Mouse (Mus musculus): ENCODE results near the gene Rere. TPM values are rescaled to one million over a fixed set of nuclear protein-coding genes. Genes with fewer than 3 reads are reported as not detected.

Rere gene
- total RNA-seq, 1 experiment: 21.7 TPM

DNA sequence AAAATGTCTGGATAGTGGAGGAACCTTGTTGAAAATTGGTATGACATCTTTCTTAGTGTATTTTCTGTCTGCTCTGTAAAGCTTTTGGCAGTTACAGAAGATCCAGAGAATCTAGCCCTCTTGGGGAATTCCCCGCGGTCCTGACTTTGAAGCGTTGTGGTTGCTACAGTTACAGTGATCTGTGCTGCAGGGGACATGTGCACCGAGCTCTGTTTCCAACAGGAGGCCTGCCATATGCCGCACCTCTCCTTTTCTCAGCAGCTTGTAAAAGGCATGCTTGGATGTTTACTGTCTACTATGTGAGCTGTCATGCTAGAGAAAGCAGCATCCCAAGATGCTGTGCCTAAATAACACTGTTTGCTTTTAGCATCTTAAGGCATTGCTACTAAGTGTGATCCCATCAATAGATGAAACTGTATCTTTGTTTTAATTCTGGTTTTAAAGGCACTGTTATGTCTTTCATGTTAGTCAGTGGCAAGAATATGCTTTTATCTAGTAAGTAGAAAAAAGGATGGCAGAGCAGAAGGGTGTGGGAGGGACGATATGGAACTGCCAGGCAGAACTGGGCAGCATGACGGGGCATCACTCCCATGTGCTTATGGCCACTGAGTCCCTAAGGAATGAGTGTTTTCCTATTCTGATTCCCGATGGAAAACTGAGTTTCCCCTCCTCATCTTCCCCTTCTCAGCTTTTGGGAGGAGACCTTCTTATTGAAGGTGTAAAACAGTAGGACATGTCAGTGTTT is 57.6 kb downstream of the Rere start:
- Histone ChIP-seq H3K36me3 (ENCODE audit: control insufficient read depth, insufficient read depth, low read length, poor library complexity, severe bottlenecking) (no peaks in the 10 kb centered on the region), H3K4me3 (ENCODE audit: insufficient read depth in 1 of 2, low read depth in 1 of 2, low read length in 2 of 2, poor library complexity in 1 of 2, severe bottlenecking in 1 of 2) (no peak overlapping the region), H3K27ac (ENCODE audit: insufficient read depth, low read depth, low read length, poor library complexity, severe bottlenecking) (no peak overlapping the region), H3K9me3 (ENCODE audit: control insufficient read depth, insufficient read depth, low read depth, low read length) (no peaks in the 10 kb centered on the region), H3K9ac (ENCODE audit: insufficient read depth, low read depth, low read length, poor library complexity, severe bottlenecking) (no peak overlapping the region), H3K4me1 (ENCODE audit: control insufficient read depth in 2 of 2, insufficient read depth in 2 of 2, low read length in 2 of 2, poor library complexity in 1 of 2) (peaks cover 0 to 8% of the 10 kb centered on the region in 2 experiments; a peak in 2 of 4 replicates)
- TF ChIP-seq ZNF384 (IDR thresholded peaks at IDR 0.05; ENCODE audit: low read depth, low read length) (no peak), HCFC1 (IDR thresholded peaks at IDR 0.05; ENCODE audit: borderline replicate concordance, insufficient read depth, low read length) (no peak), ZC3H11A (IDR thresholded peaks at IDR 0.05; ENCODE audit: borderline replicate concordance, low read depth, low read length) (no peak), CHD2 (IDR thresholded peaks at IDR 0.05; ENCODE audit: low read depth, low read length) (no peak), MAFK (IDR thresholded peaks at IDR 0.05; ENCODE audit: insufficient read depth, low read depth, low read length) (no peak)
- no peak for DNase-seq (ENCODE audit: low read depth, low spot score)
- in situ Hi-C loops (cut with MboI; ENCODE audit: low sequenced_read_pairs in 2 of 2, unreplicated experiment in 2 of 2): no loop called here

GRCm38 (mm10) chr4:150340796-150341525 is 59.5 kb downstream of the Rere start:
- no peak for TF ChIP-seq CHD2 (IDR thresholded peaks at IDR 0.05; ENCODE audit: low read depth, low read length)
- TF ChIP-seq ZNF384 (IDR thresholded peaks at IDR 0.05; ENCODE audit: low read depth, low read length): no peak
- H3K4me1 ChIP-seq (ENCODE audit: control insufficient read depth in 2 of 2, insufficient read depth in 2 of 2, low read length in 2 of 2, poor library complexity in 1 of 2): peaks cover 0 to 9% of the 10 kb centered on the region in 2 experiments; a peak in 2 of 4 replicates
- no peak overlapping the region for H3K9ac ChIP-seq (ENCODE audit: insufficient read depth, low read depth, low read length, poor library complexity, severe bottlenecking)
- no peaks in the 10 kb centered on the region for H3K36me3 ChIP-seq (ENCODE audit: control insufficient read depth, insufficient read depth, low read length, poor library complexity, severe bottlenecking)
- H3K27ac ChIP-seq (ENCODE audit: insufficient read depth, low read depth, low read length, poor library complexity, severe bottlenecking): no peak overlapping the region
- H3K9me3 ChIP-seq (ENCODE audit: control insufficient read depth, insufficient read depth, low read depth, low read length): no peaks in the 10 kb centered on the region
- no peak overlapping the region for H3K4me3 ChIP-seq (ENCODE audit: insufficient read depth in 1 of 2, low read depth in 1 of 2, low read length in 2 of 2, poor library complexity in 1 of 2, severe bottlenecking in 1 of 2)
- in situ Hi-C loops (cut with MboI; ENCODE audit: low sequenced_read_pairs in 2 of 2, unreplicated experiment in 2 of 2): loop anchor here in 1 of 2 experiments (10.0 kb wide), 1 partner anchor 124 kb away; no protein-coding TSS in a partner anchor
- no peak for DNase-seq (ENCODE audit: low read depth, low spot score)

DNA sequence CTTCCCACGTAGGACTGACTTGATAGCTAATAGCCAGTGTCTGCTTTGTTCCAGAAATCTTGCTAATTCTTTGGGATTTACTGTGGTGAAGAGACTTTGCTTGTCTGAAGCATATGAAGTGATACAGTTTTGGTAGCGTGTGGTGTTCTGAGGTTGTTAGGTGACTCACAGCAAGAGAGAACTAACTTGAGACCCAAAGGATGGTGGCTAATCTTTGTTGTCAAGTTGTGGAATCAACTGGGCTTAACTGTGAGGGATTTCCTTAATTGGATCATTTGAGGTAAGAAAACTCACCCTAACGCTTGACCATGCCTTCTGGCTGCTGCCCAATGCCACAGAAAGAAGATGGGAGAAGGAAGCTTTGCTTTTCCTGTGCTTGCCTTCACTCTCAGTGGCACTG is 63.1 kb downstream of the Rere start:
- in situ Hi-C loops (cut with MboI; ENCODE audit: low sequenced_read_pairs in 2 of 2, unreplicated experiment in 2 of 2): loop anchor here in 1 of 2 experiments (10.0 kb wide), 1 partner anchor 120 kb away; no protein-coding TSS in a partner anchor

DNA sequence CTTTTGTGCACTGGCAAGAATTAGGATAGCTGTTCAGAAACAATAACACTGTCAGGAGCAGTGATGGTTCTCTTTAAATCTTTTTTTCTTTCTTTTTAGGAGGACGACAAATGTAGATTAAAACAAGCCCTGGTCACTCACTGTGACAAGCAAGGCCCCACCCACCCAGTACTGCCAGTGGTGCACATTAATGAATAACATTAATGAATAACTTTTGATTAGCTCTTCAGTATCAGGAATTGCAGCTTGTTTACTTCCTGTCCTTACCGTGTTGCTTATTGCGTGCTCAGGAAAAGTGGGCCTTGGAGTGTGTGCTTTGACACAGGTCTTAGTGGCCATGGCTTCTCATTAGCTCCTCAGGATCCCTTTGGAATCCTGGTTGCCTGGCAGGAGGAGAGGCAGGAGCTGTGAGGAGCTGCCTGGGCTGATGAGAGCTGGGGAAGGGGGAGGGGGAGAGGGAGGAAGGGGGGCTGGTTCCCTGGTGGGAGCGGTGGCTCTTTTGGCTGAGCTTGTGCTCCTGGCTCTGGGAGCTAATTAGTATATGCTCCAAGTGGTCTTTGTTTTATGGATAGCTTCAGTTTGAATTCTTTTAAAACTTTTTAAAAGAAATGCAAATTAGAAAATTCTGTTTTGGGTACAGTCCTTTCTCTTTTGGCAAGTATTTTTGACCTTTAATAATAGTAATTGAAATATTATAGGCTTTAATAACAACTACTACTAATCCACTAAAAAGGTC is 65.4 kb downstream of the Rere start:
- in situ Hi-C loops (cut with MboI; ENCODE audit: low sequenced_read_pairs in 2 of 2, unreplicated experiment in 2 of 2): loop anchor here in 1 of 2 experiments (10.0 kb wide), 1 partner anchor 118 kb away; no protein-coding TSS in a partner anchor
- Histone ChIP-seq H3K4me1 (ENCODE audit: control insufficient read depth in 2 of 2, insufficient read depth in 2 of 2, low read length in 2 of 2, poor library complexity in 1 of 2) (peaks cover 2 to 8% of the 10 kb centered on the region in 2 experiments; a peak in 2 of 4 replicates), H3K9ac (ENCODE audit: insufficient read depth, low read depth, low read length, poor library complexity, severe bottlenecking) (no peak overlapping the region), H3K36me3 (ENCODE audit: control insufficient read depth, insufficient read depth, low read length, poor library complexity, severe bottlenecking) (no peaks in the 10 kb centered on the region), H3K9me3 (ENCODE audit: control insufficient read depth, insufficient read depth, low read depth, low read length) (no peaks in the 10 kb centered on the region), H3K4me3 (ENCODE audit: insufficient read depth in 1 of 2, low read depth in 1 of 2, low read length in 2 of 2, poor library complexity in 1 of 2, severe bottlenecking in 1 of 2) (no peak overlapping the region), H3K27ac (ENCODE audit: insufficient read depth, low read depth, low read length, poor library complexity, severe bottlenecking) (no peak overlapping the region)
- DNase-seq (ENCODE audit: low read depth, low spot score): no peak
- TF ChIP-seq ZC3H11A (IDR thresholded peaks at IDR 0.05; ENCODE audit: borderline replicate concordance, low read depth, low read length) (no peak), CHD2 (IDR thresholded peaks at IDR 0.05; ENCODE audit: low read depth, low read length) (no peak), MAFK (IDR thresholded peaks at IDR 0.05; ENCODE audit: insufficient read depth, low read depth, low read length) (no peak), ZNF384 (IDR thresholded peaks at IDR 0.05; ENCODE audit: low read depth, low read length) (no peak), HCFC1 (IDR thresholded peaks at IDR 0.05; ENCODE audit: borderline replicate concordance, insufficient read depth, low read length) (no peak)

More for the DNA sequence above, 63.1 kb downstream of the Rere start:
- Histone ChIP-seq H3K9ac (ENCODE audit: insufficient read depth, low read depth, low read length, poor library complexity, severe bottlenecking) (no peak overlapping the region), H3K4me3 (ENCODE audit: insufficient read depth in 1 of 2, low read depth in 1 of 2, low read length in 2 of 2, poor library complexity in 1 of 2, severe bottlenecking in 1 of 2) (no peak overlapping the region), H3K9me3 (ENCODE audit: control insufficient read depth, insufficient read depth, low read depth, low read length) (no peaks in the 10 kb centered on the region), H3K36me3 (ENCODE audit: control insufficient read depth, insufficient read depth, low read length, poor library complexity, severe bottlenecking) (no peaks in the 10 kb centered on the region), H3K4me1 (ENCODE audit: control insufficient read depth in 2 of 2, insufficient read depth in 2 of 2, low read length in 2 of 2, poor library complexity in 1 of 2) (peaks cover 2 to 9% of the 10 kb centered on the region in 2 experiments; a peak in 2 of 4 replicates), H3K27ac (ENCODE audit: insufficient read depth, low read depth, low read length, poor library complexity, severe bottlenecking) (no peak overlapping the region)
- no peak for DNase-seq (ENCODE audit: low read depth, low spot score)
- no peak for TF ChIP-seq CHD2 (IDR thresholded peaks at IDR 0.05; ENCODE audit: low read depth, low read length)
- no peak for TF ChIP-seq MAFK (IDR thresholded peaks at IDR 0.05; ENCODE audit: insufficient read depth, low read depth, low read length)
- no peak for TF ChIP-seq HCFC1 (IDR thresholded peaks at IDR 0.05; ENCODE audit: borderline replicate concordance, insufficient read depth, low read length)
- no peak for TF ChIP-seq ZNF384 (IDR thresholded peaks at IDR 0.05; ENCODE audit: low read depth, low read length)
- no peak for TF ChIP-seq ZC3H11A (IDR thresholded peaks at IDR 0.05; ENCODE audit: borderline replicate concordance, low read depth, low read length)
